Mouse (Mus musculus): ENCODE measurements at regions not wholly inside any gene's neighbourhood (a gene's known extent, or its start where the extent isn't known, plus 50 kb on each side); places are given as distances from the start of the nearest gene placed in this dataset.

DNA sequence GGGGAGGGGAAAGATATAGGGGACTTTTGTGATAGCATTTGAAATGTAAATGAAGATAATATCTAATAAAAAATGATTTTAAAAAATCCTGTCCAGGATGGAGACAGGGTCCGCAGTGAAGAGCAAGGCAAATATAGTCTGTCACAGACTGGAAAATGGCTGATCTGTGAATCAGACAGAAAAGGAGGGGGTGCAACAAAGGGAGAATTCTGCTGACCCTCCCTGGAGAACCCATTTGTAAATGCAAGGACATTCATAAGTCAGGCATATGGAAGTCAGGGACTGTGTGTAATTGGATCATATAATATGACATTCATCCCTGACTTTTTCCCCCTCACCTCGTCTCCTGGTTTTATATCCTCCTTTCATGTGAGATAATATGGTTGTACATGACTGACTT is 183.8 kb downstream of the Ndufa4 start:
- no peak for TF ChIP-seq GATA1 (IDR thresholded peaks at IDR 0.05; ENCODE audit: low read length)
- no peak for TF ChIP-seq TAL1 (IDR thresholded peaks at IDR 0.05; ENCODE audit: low read length)

Measured in erythroblast, embryonic 14.5 days (primary cell).